Mouse (Mus musculus) CD4-positive naive resting alpha-beta T cell, adult 76 days (primary cell): ENCODE results near the gene Olfr1326-ps1. TPM values are rescaled to one million over a fixed set of nuclear protein-coding genes. Genes with fewer than 3 reads are reported as not detected.

Source experiments
- total RNA-seq: library from RNA; stranded (reverse); gene quantifications from one replicate; pipeline ENCODE4 v1.2.4, GENCODE M21; 2023

Olfr1326-ps1 gene
- not detected for total RNA-seq

GRCm38 (mm10) chrX:74574788-74575187 is at the start of gene Olfr1326-ps1:
Olfr1326-ps1 (minus strand) TSS chrX:74574888.

GRCm38 (mm10) chrX:74592379-74592778 is 17.7 kb upstream of the Olfr1326-ps1 start, which contains the start of gene Olfr1325:
Olfr1325 (plus strand) TSS chrX:74592679.

Other genes starting within 250 kb of the Olfr1326-ps1 start
- 8.1 TPM for gene Plxna3, start 245.8 kb downstream of the Olfr1326-ps1 start, total RNA-seq
- gene Lage3, start 221.3 kb downstream of the Olfr1326-ps1 start, total RNA-seq: 12.4 TPM
- 25.0 TPM for gene Ubl4a, start 201.7 kb downstream of the Olfr1326-ps1 start, total RNA-seq
- 15.4 TPM for gene Slc10a3, start 201.5 kb downstream of the Olfr1326-ps1 start, total RNA-seq
- gene Fam3a, start 181.6 kb downstream of the Olfr1326-ps1 start, total RNA-seq: 16.0 TPM
- gene Ikbkg, start 181.6 kb downstream of the Olfr1326-ps1 start, total RNA-seq: 59.5 TPM
- 21.2 TPM for gene G6pdx, start 145.7 kb downstream of the Olfr1326-ps1 start, total RNA-seq
- not detected for gene Gm6880, start 93.5 kb downstream of the Olfr1326-ps1 start, total RNA-seq
- gene Olfr1325, start 17.8 kb upstream of the Olfr1326-ps1 start, total RNA-seq: not detected
- gene Gm5640, start 70.7 kb upstream of the Olfr1326-ps1 start, total RNA-seq: not detected
- gene Gm6890, start 166.0 kb upstream of the Olfr1326-ps1 start, total RNA-seq: not detected